Mouse (Mus musculus): Measurements from ENCODE around the gene Prl7b1. TPM values are rescaled to one million over a fixed set of nuclear protein-coding genes. Genes with fewer than 3 reads are reported as not detected.

Gene Prl7b1
- total and polyA plus RNA-seq, 3 experiments: not detected

DNA sequence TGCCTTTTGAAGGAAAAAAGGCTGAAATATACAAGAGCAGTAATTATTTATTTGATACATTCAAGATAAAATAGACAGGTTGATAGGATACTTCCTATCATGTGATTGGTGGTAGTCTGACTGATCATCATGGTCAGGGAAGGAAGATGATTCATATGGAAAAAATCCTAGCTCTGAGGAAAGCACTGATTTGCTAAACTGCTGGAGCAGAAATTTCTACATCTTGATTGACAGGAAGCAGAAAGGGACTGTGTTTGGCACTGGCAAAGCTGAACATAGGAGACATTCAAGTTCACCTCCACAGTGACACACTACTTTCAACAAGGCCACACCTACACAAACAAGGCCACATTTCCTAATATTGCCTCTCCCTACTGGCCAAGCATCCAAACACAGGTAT, 57.0 kb downstream of the Prl7b1 start:
- Histone ChIP-seq H3K79me2 (replicated peaks; ENCODE audit: control insufficient read depth, extremely low read depth, insufficient read depth, poor library complexity, severe bottlenecking) (no peaks in the 10 kb centered on the region), H3K4me2 (ENCODE audit: insufficient read depth, low read depth, poor library complexity, severe bottlenecking) (no peak overlapping the region), H3K4me3 (replicated peaks in 1 of 3; ENCODE audit: low read depth in 2 of 3, low read length in 2 of 3, poor library complexity in 1 of 3) (no peak overlapping the region), H3K4me1 (ENCODE audit: control insufficient read depth in 1 of 2, insufficient read depth in 2 of 2) (no peaks in the 10 kb centered on the region), H3K27me3 (replicated peaks) (no peaks in the 10 kb centered on the region), H3K9me3 (replicated peaks; ENCODE audit: low read length) (no peaks in the 10 kb centered on the region), H3K27ac (ENCODE audit: insufficient read depth, low read depth) (no peak overlapping the region), H3K9ac (ENCODE audit: insufficient read depth, low read depth) (no peak overlapping the region), H3K36me3 (replicated peaks in 1 of 2; ENCODE audit: control insufficient read depth in 1 of 2, insufficient read depth in 1 of 2, low read length in 1 of 2) (no peaks in the 10 kb centered on the region)
- in situ Hi-C loops (cut with MboI; ENCODE audit: low pct_ligation_motif_present, low pct_unique_long_range_greater_than_20kb, low sequenced_read_pairs): no loop called here
- DNase-seq (ENCODE audit: extremely low read depth): no peak
- dilution Hi-C loops (cut with MboI; ENCODE audit: extremely low pct_ligation_motif_present, extremely low pct_unique_long_range_greater_than_20kb, low sequenced_read_pairs): no loop called here
- TF ChIP-seq JUND (conservative IDR thresholded peaks at IDR 0.05; ENCODE audit: low read depth, low read length) (no peak), E2F4 (IDR thresholded peaks at IDR 0.05; ENCODE audit: insufficient replicate concordance, low read depth, low read length) (no peak), MAX (IDR thresholded peaks at IDR 0.05; ENCODE audit: low read length) (no peak), POLR2A (IDR thresholded peaks at IDR 0.05; ENCODE audit: low read depth, low read length) (no peak), TCF12 (IDR thresholded peaks at IDR 0.05; ENCODE audit: low read depth, low read length) (no peak), PAX5 (IDR thresholded peaks at IDR 0.05; ENCODE audit: low read length) (no peak), SMC3 (IDR thresholded peaks at IDR 0.05; ENCODE audit: low read depth, low read length) (no peak), BHLHE40 (IDR thresholded peaks at IDR 0.05; ENCODE audit: low read depth, low read length) (no peak), MEF2A (IDR thresholded peaks at IDR 0.05; ENCODE audit: borderline replicate concordance, low read depth, low read length) (no peak), CTCF (conservative IDR thresholded peaks at IDR 0.05 in 1 of 2, IDR thresholded peaks at IDR 0.05 in 1 of 2; ENCODE audit: low read depth in 2 of 2, low read length in 2 of 2) (no peak), EP300 (IDR thresholded peaks at IDR 0.05; ENCODE audit: low read length) (no peak)

Other genes starting within 250 kb of the Prl7b1 start
- not detected in 2 replicates for gene Prl2b1, start 219.7 kb downstream of the Prl7b1 start, total RNA-seq (2012; rRNA removed)
- not detected in 2 replicates for gene Prl2b1, start 219.7 kb downstream of the Prl7b1 start, total RNA-seq (2014; rRNA removed)
- gene Prl2b1, start 219.7 kb downstream of the Prl7b1 start, polyA plus RNA-seq (2012; ENCODE audit: insufficient read length, low read depth): not detected in 2 replicates
- gene Prl8a6, start 171.9 kb downstream of the Prl7b1 start, total RNA-seq (2012; rRNA removed): not detected in 2 replicates
- gene Prl8a6, start 171.9 kb downstream of the Prl7b1 start, total RNA-seq (2014; rRNA removed): not detected in 2 replicates
- gene Prl8a6, start 171.9 kb downstream of the Prl7b1 start, polyA plus RNA-seq (2012; ENCODE audit: insufficient read length, low read depth): not detected in 2 replicates
- gene Prl8a8, start 97.4 kb downstream of the Prl7b1 start, total RNA-seq (2012; rRNA removed): 1.5 and 1.6 TPM in 2 replicates
- 1.7 and 1.8 TPM in 2 replicates for gene Prl8a8, start 97.4 kb downstream of the Prl7b1 start, total RNA-seq (2014; rRNA removed)
- gene Prl8a8, start 97.4 kb downstream of the Prl7b1 start, polyA plus RNA-seq (2012; ENCODE audit: insufficient read length, low read depth): 0.98 and 1.3 TPM in 2 replicates
- not detected in 2 replicates for gene Prl8a9, start 46.0 kb downstream of the Prl7b1 start, total RNA-seq (2012; rRNA removed)
- not detected in 2 replicates for gene Prl8a9, start 46.0 kb downstream of the Prl7b1 start, total RNA-seq (2014; rRNA removed)
- not detected in 2 replicates for gene Prl8a9, start 46.0 kb downstream of the Prl7b1 start, polyA plus RNA-seq (2012; ENCODE audit: insufficient read length, low read depth)
- not detected in 2 replicates for gene Prl8a1, start 28.4 kb downstream of the Prl7b1 start, total RNA-seq (2012; rRNA removed)
- not detected in 2 replicates for gene Prl8a1, start 28.4 kb downstream of the Prl7b1 start, total RNA-seq (2014; rRNA removed)
- not detected in 2 replicates for gene Prl8a1, start 28.4 kb downstream of the Prl7b1 start, polyA plus RNA-seq (2012; ENCODE audit: insufficient read length, low read depth)
- gene Prl7a1, start 31.9 kb upstream of the Prl7b1 start, total RNA-seq (2012; rRNA removed): not detected in 2 replicates
- gene Prl7a1, start 31.9 kb upstream of the Prl7b1 start, total RNA-seq (2014; rRNA removed): not detected in 2 replicates
- gene Prl7a1, start 31.9 kb upstream of the Prl7b1 start, polyA plus RNA-seq (2012; ENCODE audit: insufficient read length, low read depth): not detected in 2 replicates
- not detected in 2 replicates for gene Prl7a2, start 57.5 kb upstream of the Prl7b1 start, total RNA-seq (2012; rRNA removed)
- gene Prl7a2, start 57.5 kb upstream of the Prl7b1 start, total RNA-seq (2014; rRNA removed): not detected in 2 replicates
- not detected in 2 replicates for gene Prl7a2, start 57.5 kb upstream of the Prl7b1 start, polyA plus RNA-seq (2012; ENCODE audit: insufficient read length, low read depth)
- not detected in 2 replicates for gene Prl7d1, start 106.2 kb upstream of the Prl7b1 start, total RNA-seq (2012; rRNA removed)
- not detected in 2 replicates for gene Prl7d1, start 106.2 kb upstream of the Prl7b1 start, total RNA-seq (2014; rRNA removed)
- not detected in 2 replicates for gene Prl7d1, start 106.2 kb upstream of the Prl7b1 start, polyA plus RNA-seq (2012; ENCODE audit: insufficient read length, low read depth)
- not detected in 2 replicates for gene Prl7c1, start 170.2 kb upstream of the Prl7b1 start, total RNA-seq (2012; rRNA removed)
- gene Prl7c1, start 170.2 kb upstream of the Prl7b1 start, total RNA-seq (2014; rRNA removed): not detected in 2 replicates
- not detected in 2 replicates for gene Prl7c1, start 170.2 kb upstream of the Prl7b1 start, polyA plus RNA-seq (2012; ENCODE audit: insufficient read length, low read depth)
- gene Prl2a1, start 191.1 kb upstream of the Prl7b1 start, total RNA-seq (2012; rRNA removed): not detected in 2 replicates
- not detected in 2 replicates for gene Prl2a1, start 191.1 kb upstream of the Prl7b1 start, total RNA-seq (2014; rRNA removed)
- not detected in 2 replicates for gene Prl2a1, start 191.1 kb upstream of the Prl7b1 start, polyA plus RNA-seq (2012; ENCODE audit: insufficient read length, low read depth)
- not detected in 2 replicates for gene Prl2c1, start 238.8 kb upstream of the Prl7b1 start, total RNA-seq (2012; rRNA removed)
- not detected in 2 replicates for gene Prl2c1, start 238.8 kb upstream of the Prl7b1 start, total RNA-seq (2014; rRNA removed)
- not detected in 2 replicates for gene Prl2c1, start 238.8 kb upstream of the Prl7b1 start, polyA plus RNA-seq (2012; ENCODE audit: insufficient read length, low read depth)